Mouse (Mus musculus) left cerebral cortex, adult 18-20 months (tissue): Measurements from ENCODE around the gene Ep300. TPM values are rescaled to one million over a fixed set of nuclear protein-coding genes. Genes with fewer than 3 reads are reported as not detected.

Experiments
- DNase-seq, 2 experiments: peaks; one replicate each; pipeline ENCODE4 v3.0.0; 2021 to 2022; ENCODE audit warnings: low spot score in 2 of 2, mixed read lengths in 1 of 2
- long read RNA-seq, 2 experiments: library from polyadenylated mRNA; stranded (forward); transcript quantifications; one replicate each; pipeline ENCODE4 v2.0.0; 2021
- total RNA-seq, 2 experiments: library from RNA; stranded (reverse); gene quantifications; 2 replicates each; pipeline ENCODE4 v1.2.3; 2021

Ep300 gene
- 10 to 100 TPM; 62.4 to 66.7 TPM for total RNA-seq
- long read RNA-seq, experiment 1, full-length matches to known transcripts: 3 of 16 reads
- long read RNA-seq, experiment 1, partial matches to known transcripts: 13 of 16 reads
- long read RNA-seq, experiment 1, other reads (novel, unspliced or antisense): 0 of 16 reads
- long read RNA-seq, experiment 2, partial matches to known transcripts: 4 of 4 reads
- long read RNA-seq, experiment 2, other reads (novel, unspliced or antisense): 0 of 4 reads

- DNase-seq: peak; percentile 94 to 96
These were observed at the start of gene Ep300 for GRCm38 (mm10) chr15:81584913-81585745. Ep300 (plus strand) TSS chr15:81585351.

- peak; percentile 47 to 51 for DNase-seq
These were observed 49.2 kb upstream of the Ep300 start for GRCm38 (mm10) chr15:81535881-81536351.

GRCm38 (mm10) chr15:81538149-81538548 is 47.0 kb upstream of the Ep300 start:
- DNase-seq: no peak

DNA sequence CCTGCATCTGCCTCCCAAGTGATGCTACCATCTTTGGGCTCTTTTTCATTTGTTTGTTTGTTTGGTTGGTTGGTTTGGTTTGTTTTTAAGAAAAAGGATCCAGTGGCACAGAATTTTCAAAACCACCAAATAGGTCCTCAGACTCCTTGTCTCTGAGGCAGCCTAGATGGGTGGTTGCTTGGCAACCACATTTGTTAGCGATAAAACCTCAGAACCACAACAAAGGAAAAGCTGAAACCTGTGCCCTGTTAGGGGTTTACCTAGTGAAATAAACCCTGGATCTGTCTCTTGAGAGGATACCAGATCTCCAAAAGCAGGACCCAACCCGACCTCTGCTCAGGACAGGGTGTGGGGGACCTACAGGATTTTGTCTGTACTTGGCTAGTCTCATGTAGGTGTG is 45.6 kb upstream of the Ep300 start:
- DNase-seq: no peak

- DNase-seq: no peak
These were observed 40.2 kb upstream of the Ep300 start for GRCm38 (mm10) chr15:81544916-81545315.

GRCm38 (mm10) chr15:81545387-81546176 is 39.6 kb upstream of the Ep300 start:
- DNase-seq: no peak

- no peak for DNase-seq
These were observed 31.7 kb upstream of the Ep300 start for GRCm38 (mm10) chr15:81553455-81553854.

DNA sequence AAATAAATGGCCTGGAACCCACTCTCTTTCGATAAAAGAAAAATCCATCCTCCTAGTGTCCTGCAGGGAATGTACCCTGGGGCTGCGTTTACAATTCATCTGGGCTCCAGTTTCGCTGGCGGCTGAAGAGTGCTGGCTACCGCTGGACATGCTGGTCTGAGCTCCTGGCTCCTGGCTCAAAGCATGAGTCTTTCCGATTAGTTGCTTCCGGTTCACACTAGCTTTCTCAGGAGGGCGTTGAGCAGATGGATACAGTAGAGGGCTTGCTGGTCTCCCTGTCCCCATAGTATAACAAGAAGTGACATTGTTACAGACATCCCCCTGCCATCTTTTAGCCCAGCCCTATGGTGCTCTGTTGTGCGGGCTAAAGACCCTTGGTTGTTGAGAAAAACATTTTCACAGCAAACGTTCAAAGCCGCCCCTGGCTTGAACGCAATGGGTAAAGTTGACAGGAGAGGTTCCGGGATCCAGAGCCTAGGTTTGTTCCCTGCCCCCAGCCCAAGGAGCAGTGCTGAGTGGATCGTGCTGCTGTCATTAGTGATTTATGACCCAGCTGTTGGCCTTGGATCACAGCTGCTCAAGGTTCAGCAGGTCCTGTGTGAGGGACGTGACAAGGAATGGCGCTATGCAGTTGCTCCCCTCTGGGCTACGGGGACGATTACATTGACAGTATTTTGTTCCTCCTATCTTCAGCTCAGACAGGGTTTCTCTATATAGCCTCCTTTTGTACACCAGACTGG is 30.4 kb upstream of the Ep300 start:
- DNase-seq: no peak

DNA sequence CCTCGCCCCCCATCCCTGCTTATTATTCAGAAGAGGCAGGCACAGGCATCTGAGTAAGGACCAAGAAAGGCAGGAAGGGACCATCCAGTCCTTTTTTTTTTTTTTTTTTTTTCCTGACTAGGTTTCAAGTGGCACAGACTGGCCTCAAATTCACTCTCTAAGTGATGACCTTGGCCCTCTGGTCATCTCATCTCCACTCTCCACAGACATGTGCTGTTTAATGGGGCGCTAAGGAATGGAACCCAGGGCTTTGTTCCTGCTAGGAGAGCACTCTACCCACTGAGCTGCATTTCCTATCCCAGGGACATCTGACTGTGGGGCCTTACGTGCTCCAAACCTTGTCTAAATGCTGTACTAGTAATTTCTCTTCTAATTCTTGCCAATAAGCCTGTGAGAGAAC is 29.2 kb upstream of the Ep300 start:
- no peak for DNase-seq

- DNase-seq: no peak
These were observed 23.6 kb upstream of the Ep300 start for GRCm38 (mm10) chr15:81561501-81561900.

- no peak for DNase-seq
These were observed 23.2 kb upstream of the Ep300 start for GRCm38 (mm10) chr15:81561996-81562395.

DNA sequence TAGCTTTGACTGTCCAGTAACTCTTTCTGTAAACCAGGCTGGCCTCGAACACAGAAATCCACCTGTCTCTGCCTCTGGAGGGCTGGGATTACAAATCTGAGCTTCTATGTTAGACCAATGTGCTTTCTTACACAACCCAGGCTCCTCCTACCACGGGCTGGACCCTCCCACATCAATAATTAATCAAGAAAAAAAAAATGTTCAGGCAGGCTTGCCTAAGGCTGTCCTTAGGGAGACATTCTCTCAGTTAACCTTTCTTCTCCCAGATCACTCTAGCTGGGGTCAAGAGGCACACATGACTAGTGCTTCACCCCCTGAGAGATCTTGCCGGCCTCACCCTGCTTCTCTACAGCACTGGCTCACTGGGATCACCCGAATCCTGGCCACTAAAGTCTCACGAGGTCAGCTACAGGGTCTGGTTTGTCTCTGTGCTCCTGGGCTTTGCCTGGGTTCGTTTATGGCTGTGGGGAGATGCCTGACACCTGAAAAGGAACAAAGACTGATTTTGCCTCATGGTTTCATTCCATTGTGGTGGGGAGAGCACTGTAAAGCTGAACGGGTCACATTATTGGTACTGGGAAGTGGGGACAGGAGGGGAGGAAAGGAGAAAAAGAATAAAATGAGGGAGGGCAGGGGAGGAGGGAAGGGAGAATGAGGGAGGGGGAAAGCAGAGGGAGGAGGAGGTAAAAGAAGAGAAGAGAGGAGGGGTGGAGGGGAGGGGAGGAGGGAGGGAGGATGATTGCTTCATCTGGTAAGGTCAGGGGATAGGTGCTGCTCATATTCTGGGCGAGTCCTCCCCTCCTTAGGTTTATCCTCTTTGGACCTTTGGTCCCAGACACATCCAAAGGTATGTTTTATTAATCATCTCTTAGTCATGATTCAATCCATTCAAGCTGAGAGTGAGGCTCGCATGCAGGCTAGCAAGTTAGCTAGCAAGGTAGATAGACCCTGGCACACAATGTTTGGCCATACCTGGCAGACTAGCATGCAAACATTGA is 22.4 kb upstream of the Ep300 start:
- DNase-seq: no peak

DNA sequence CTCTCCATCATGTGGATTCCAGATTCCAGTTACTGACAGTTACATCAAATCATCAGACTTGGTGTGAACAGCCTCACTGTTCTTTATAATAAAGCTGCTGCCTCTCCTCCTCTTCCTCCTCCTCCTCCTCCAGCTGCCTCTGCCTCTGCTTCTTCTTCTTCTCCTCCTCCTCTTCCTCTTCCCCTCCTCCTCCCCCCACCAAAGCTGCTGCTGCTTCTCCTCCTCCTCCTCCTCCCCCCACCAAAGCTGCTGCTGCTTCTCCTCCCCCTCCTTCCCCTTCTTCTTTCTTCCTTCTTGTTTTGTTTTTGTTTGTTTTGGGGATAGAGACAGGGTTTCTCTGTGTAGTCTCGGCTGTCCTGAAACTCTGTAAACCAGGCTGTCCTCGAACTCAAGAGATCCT is 17.1 kb upstream of the Ep300 start:
- no peak for DNase-seq

GRCm38 (mm10) chr15:81568592-81568991 is 16.6 kb upstream of the Ep300 start:
- DNase-seq: no peak

GRCm38 (mm10) chr15:81576961-81577360 is 8.2 kb upstream of the Ep300 start:
- DNase-seq: no peak

- DNase-seq: no peak
These were observed 7.4 kb upstream of the Ep300 start for GRCm38 (mm10) chr15:81577743-81578165.

- DNase-seq: no peak
These were observed 685 bp upstream of the Ep300 start for GRCm38 (mm10) chr15:81584466-81584865.

GRCm38 (mm10) chr15:81585746-81586461 is 753 bp downstream of the Ep300 start:
- peak; percentile 71 to 83 for DNase-seq

GRCm38 (mm10) chr15:81586466-81586865 is 1.3 kb downstream of the Ep300 start:
- DNase-seq: peak in 1 of 2 experiments; percentile 34
